Mouse (Mus musculus) C2C12 (cell line): Measurements from ENCODE around the gene Rapgef2. TPM values are rescaled to one million over a fixed set of nuclear protein-coding genes. Genes with fewer than 3 reads are reported as not detected.

Source experiments
- H3K27me3 ChIP-seq: one replicate; pipeline ENCODE4 v1.6.1; 2011; ENCODE audit not compliant: control insufficient read depth, insufficient read depth, insufficient read length
- H3K36me3 ChIP-seq: one replicate; pipeline ENCODE4 v1.6.1; 2011; ENCODE audit not compliant: control insufficient read depth, insufficient read depth
- H3K4me3 ChIP-seq: one replicate; pipeline ENCODE4 v1.5.1; 2011; ENCODE audit warnings: mild to moderate bottlenecking, control low read depth; ENCODE audit not compliant: poor library complexity, insufficient read depth, severe bottlenecking
- H3K79me2 ChIP-seq: one replicate; pipeline ENCODE4 v1.6.1; 2011; ENCODE audit not compliant: control insufficient read depth, insufficient read depth
- H3K79me3 ChIP-seq: one replicate; pipeline ENCODE4 v1.6.1; 2011; ENCODE audit warnings: low read depth, control low read depth
- H3ac ChIP-seq: one replicate; pipeline ENCODE3; 2011; ENCODE audit warnings: low read depth; ENCODE audit not compliant: control insufficient read depth, insufficient read length
- CEBPB ChIP-seq: IDR thresholded peaks from one replicate; pipeline ENCODE4 v1.6.1; 2011; ENCODE audit warnings: low read depth, mild to moderate bottlenecking, control low read depth, moderate library complexity
- CTCF ChIP-seq: IDR thresholded peaks from one replicate; pipeline ENCODE4 v1.5.1; 2011; ENCODE audit not compliant: control insufficient read depth, insufficient read depth, insufficient read length
- FOSL1 ChIP-seq: IDR thresholded peaks from one replicate; pipeline ENCODE4 v1.8.0; 2011; ENCODE audit warnings: mild to moderate bottlenecking, low read length; ENCODE audit not compliant: poor library complexity, insufficient read depth, severe bottlenecking
- MAX ChIP-seq: IDR thresholded peaks from one replicate; pipeline ENCODE4 v1.6.1; 2011; ENCODE audit warnings: mild to moderate bottlenecking, control low read depth
- MYOD1 ChIP-seq: IDR thresholded peaks from one replicate; pipeline ENCODE4 v1.6.1; 2011; ENCODE audit warnings: low read depth; ENCODE audit not compliant: control insufficient read depth, insufficient read length
- MYOG ChIP-seq: IDR thresholded peaks from one replicate; pipeline ENCODE4 v1.6.1; 2011; ENCODE audit not compliant: control insufficient read depth, insufficient read length; ENCODE audit errors: extremely low read depth
- USF1 ChIP-seq: IDR thresholded peaks from one replicate; pipeline ENCODE4 v1.6.1; 2011; ENCODE audit warnings: low read depth, mild to moderate bottlenecking, control low read depth, moderate library complexity
- polyA plus RNA-seq: library from polyadenylated mRNA; unstranded; fragments of >200 nt; fragmentation: generic; extraction: Trizol; gene quantifications from one replicate; pipeline ENCODE4 v1.2.1, GENCODE M21; 2012; ENCODE audit warnings: missing spikeins

The Rapgef2 gene
- polyA plus RNA-seq, 1 experiment: 5.6 TPM

DNA sequence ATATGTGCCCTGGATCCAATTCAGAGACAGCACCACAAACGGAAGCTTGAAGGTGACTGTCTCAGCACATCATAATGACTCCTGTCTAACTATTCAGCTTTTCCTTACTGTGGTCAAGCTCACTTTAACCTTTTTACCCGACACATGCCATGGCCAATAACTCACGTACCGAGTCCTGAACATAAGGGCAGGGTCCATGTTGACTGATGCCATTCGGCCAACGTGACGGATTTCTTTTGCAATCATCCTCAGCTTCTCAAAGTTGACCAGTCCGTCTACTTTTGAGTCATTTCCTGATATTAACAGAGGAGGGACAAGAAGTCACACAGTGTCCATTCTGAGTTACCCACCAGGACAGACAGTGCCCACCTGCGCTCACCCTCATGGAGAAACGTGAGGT, 203.3 kb downstream of the Rapgef2 start:
- no peaks in the 10 kb centered on the region for H3K79me2 ChIP-seq
- no peaks in the 10 kb centered on the region for H3K79me3 ChIP-seq
- H3K4me3 ChIP-seq: no peak overlapping the region
- H3K36me3 ChIP-seq: peaks cover 69% of the 10 kb centered on the region
- H3K27me3 ChIP-seq: no peaks in the 10 kb centered on the region
- H3ac ChIP-seq: no peak overlapping the region
- no peak for TF ChIP-seq CTCF

DNA sequence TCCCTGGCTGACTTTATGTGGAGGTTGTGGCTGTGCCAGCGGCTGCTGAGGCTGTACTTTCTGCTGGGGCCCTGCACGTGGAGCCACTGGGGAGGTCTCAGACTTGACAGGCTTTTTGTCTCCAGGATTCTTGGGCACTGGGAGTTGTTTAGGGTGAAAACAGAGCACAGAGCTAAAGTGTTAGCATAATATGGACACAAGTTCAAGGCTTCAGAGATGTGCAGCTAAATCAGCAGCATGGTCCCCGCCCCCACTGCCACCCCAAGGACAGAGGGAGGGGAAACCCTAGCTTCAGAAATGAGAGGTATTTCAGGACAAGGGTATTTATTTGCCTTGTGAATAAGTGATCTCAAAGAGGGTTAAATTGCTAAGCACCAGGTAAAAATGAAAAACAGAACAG, 207.2 kb downstream of the Rapgef2 start:
- Histone ChIP-seq H3ac (no peak overlapping the region), H3K79me2 (no peaks in the 10 kb centered on the region), H3K79me3 (no peaks in the 10 kb centered on the region), H3K27me3 (no peaks in the 10 kb centered on the region), H3K36me3 (peaks cover 59% of the 10 kb centered on the region), H3K4me3 (no peak overlapping the region)
- no peak for TF ChIP-seq CTCF
- TF ChIP-seq MYOD1: no peak
- no peak for TF ChIP-seq FOSL1
- no peak for TF ChIP-seq CEBPB
- no peak for TF ChIP-seq MAX
- TF ChIP-seq USF1: no peak
- TF ChIP-seq MYOG: no peak

DNA sequence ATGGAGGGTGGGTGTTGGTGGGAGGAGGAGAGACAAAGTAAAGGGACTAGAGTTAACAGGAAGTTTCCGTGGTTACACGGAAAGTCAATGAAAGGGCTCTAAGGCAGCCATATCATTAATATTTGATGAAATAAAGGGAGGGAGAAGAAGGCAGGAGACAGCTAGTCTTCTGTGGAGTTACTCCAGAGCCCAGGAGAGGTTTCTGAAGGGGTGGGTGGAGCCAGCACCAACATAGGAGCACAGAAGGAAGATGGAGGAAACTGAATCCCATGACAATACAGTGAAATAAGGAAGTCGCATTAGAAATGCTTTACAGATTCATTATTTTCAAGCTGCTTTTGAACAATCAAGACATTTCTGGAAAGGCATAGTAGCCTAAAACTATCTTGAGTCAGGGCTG, 211.3 kb downstream of the Rapgef2 start:
- no peak overlapping the region for H3K4me3 ChIP-seq
- H3K79me2 ChIP-seq: no peaks in the 10 kb centered on the region
- no peak for TF ChIP-seq CTCF
- TF ChIP-seq MAX: no peak
- no peak for TF ChIP-seq FOSL1
- no peak for TF ChIP-seq CEBPB
- TF ChIP-seq MYOG: no peak
- TF ChIP-seq MYOD1: no peak
- no peak for TF ChIP-seq USF1
- H3ac ChIP-seq: no peak overlapping the region
- H3K27me3 ChIP-seq: no peaks in the 10 kb centered on the region
- H3K36me3 ChIP-seq: peaks cover 55% of the 10 kb centered on the region
- no peaks in the 10 kb centered on the region for H3K79me3 ChIP-seq

DNA sequence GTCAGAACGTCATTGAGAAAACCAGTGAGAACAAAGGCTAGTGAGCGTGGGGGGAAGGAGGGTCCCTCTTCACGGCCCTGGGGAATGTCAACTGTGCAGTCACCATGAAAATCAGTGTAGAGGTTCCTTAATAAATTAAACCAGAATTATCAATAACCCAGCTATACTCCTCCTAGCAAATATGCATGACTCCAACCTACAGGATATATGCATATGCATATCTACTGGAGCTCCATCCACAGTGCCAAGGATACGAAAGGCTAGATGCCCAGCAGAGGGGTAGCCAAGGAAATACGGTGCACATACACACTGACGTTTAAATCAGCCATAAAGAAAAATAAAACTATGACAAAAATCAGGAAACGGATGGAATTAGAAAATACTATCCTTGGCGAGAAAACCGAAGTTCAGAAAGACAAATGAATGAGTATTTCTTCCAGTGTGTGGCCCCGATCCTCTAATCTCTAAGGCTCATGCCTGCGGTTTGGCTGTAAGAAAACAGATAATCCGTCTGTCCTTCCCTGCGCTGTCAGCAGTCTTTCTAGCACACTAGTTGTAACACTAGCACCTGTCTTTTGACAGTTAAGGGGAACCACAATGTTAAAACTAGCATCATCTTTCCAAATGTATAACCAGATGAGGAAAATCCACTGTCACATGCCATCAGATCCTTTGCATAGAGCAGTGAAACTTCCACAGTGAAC, 212.6 kb downstream of the Rapgef2 start:
- H3ac ChIP-seq: no peak overlapping the region
- H3K27me3 ChIP-seq: no peaks in the 10 kb centered on the region
- TF ChIP-seq FOSL1 (no peak), USF1 (no peak), CTCF (no peak), MYOG (no peak), MAX (no peak), MYOD1 (no peak), CEBPB (no peak)
- no peak overlapping the region for H3K4me3 ChIP-seq
- H3K79me2 ChIP-seq: no peaks in the 10 kb centered on the region
- no peaks in the 10 kb centered on the region for H3K79me3 ChIP-seq
- peaks cover 62% of the 10 kb centered on the region for H3K36me3 ChIP-seq

DNA sequence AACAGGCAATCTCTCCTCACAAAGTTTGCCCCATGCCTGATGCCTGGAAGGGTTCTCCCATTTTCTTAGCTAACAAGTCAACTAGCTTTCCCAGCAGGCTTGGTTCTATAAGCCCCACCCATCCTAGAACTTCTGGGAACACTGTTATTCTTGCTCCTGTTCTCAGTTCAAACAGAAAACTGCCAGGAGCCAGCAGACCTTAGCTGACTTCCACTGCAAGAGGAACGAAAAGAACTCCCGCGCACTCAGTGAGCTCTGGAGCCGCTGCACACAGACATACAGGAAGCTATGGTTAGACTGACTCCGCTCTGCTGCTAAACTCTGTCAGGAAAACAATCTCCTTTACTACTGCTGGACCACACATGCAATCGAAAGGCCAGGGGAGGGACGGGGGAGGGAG, 214.8 kb downstream of the Rapgef2 start:
- Histone ChIP-seq H3K4me3 (no peak overlapping the region), H3K36me3 (peaks cover 55% of the 10 kb centered on the region), H3K27me3 (no peaks in the 10 kb centered on the region), H3K79me2 (no peaks in the 10 kb centered on the region), H3K79me3 (no peaks in the 10 kb centered on the region), H3ac (no peak overlapping the region)
- TF ChIP-seq MYOD1: no peak
- no peak for TF ChIP-seq FOSL1
- TF ChIP-seq USF1: no peak
- no peak for TF ChIP-seq MYOG
- no peak for TF ChIP-seq CTCF
- no peak for TF ChIP-seq MAX
- TF ChIP-seq CEBPB: no peak

DNA sequence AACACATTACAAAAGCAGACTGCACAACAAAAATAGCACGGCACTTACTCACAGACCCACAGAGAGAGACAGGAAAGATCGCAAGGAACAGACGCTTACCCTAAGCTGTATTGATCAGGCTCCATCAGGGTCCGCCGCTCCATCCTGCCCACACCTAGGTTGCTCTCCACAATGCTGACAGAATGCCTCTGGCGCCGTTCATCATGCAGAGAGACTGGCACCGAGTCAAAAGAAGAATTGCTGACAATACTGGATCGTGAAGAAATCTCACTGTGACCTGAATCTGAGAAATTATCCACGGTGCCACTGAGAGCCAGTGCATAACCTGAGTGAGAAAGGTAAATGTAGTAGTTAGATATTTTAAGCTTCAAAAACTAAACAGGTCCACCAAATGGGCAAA, 216.4 kb downstream of the Rapgef2 start:
- Histone ChIP-seq H3K79me3 (no peaks in the 10 kb centered on the region), H3ac (no peak overlapping the region), H3K36me3 (peaks cover 54% of the 10 kb centered on the region), H3K4me3 (no peak overlapping the region), H3K27me3 (no peaks in the 10 kb centered on the region), H3K79me2 (no peaks in the 10 kb centered on the region)
- TF ChIP-seq CEBPB (no peak), MYOD1 (no peak), FOSL1 (no peak), MYOG (no peak), MAX (no peak), CTCF (no peak), USF1 (no peak)
